Mouse (Mus musculus) liver, embryonic 13.5 days (tissue): ENCODE data around the gene Ica1. TPM values are rescaled to one million over a fixed set of nuclear protein-coding genes. Genes with fewer than 3 reads are reported as not detected.

Experiments used
- ATAC-seq: fragments of 200-750 bp; cut with Nextera tagmentation; 2 replicates; pipeline ENCODE4 v1.8.0; 2017; ENCODE audit warnings: low read depth, mild to moderate bottlenecking, moderate number of reproducible peaks, moderate library complexity
- DNase-seq: peaks from one replicate; pipeline ENCODE4 v3.0.0; 2022
- H3K27ac ChIP-seq: fragments of 300-500 bp; sonication (generic); 2 replicates; pipeline ENCODE4 v1.5.1; 2015; ENCODE audit warnings: moderate library complexity, mild to moderate bottlenecking, inconsistent platforms
- H3K27me3 ChIP-seq: fragments of 300-500 bp; sonication (generic); 2 replicates; pipeline ENCODE4 v1.6.1; 2015; ENCODE audit warnings: mild to moderate bottlenecking, inconsistent platforms
- H3K36me3 ChIP-seq: fragments of 300-500 bp; sonication (generic); 2 replicates; pipeline ENCODE4 v1.6.1; 2015; ENCODE audit warnings: mild to moderate bottlenecking, inconsistent platforms
- H3K4me1 ChIP-seq: fragments of 300-500 bp; sonication (generic); replicated peaks from 2 replicates; pipeline ENCODE4 v1.6.1; 2015; ENCODE audit warnings: inconsistent platforms
- H3K4me2 ChIP-seq: fragments of 300-500 bp; sonication (generic); 2 replicates; pipeline ENCODE4 v1.6.1; 2015; ENCODE audit warnings: inconsistent platforms, mild to moderate bottlenecking, moderate library complexity
- H3K4me3 ChIP-seq: fragments of 300-500 bp; sonication (generic); replicated peaks from 2 replicates; pipeline ENCODE4 v1.5.1; 2015; ENCODE audit warnings: mild to moderate bottlenecking, inconsistent platforms
- H3K9ac ChIP-seq: fragments of 300-500 bp; sonication (generic); 2 replicates; pipeline ENCODE4 v1.6.1; 2015; ENCODE audit warnings: mild to moderate bottlenecking, inconsistent platforms
- H3K9me3 ChIP-seq: fragments of 300-500 bp; sonication (generic); replicated peaks from 2 replicates; pipeline ENCODE4 v1.6.1; 2016; ENCODE audit warnings: inconsistent platforms
- WGBS: fragments of 180-500 bp; shearing (Covaris S2); methylation state at CpG from one replicate; pipeline ENCODE4 v1.1.7; 2015; ENCODE audit not compliant: insufficient replicate concordance; 5-methylcytosine and 5-hydroxymethylcytosine counted together
- polyA plus RNA-seq: library from polyadenylated mRNA; unstranded; fragments of >200 nt; fragmentation: Nextera tagmentation; extraction: Ambion mirVana; gene quantifications from 2 replicates; pipeline ENCODE4 v1.2.1, GENCODE M21; 2015

Gene Ica1
- polyA plus RNA-seq, 1 experiment from 2014 or later = 5.9 TPM

GRCm38 (mm10) chr6:8683379-8683778 is 94.9 kb downstream of the Ica1 start:
- Histone ChIP-seq H3K36me3 (no peaks in the 10 kb centered on the region), H3K4me2 (no peak overlapping the region), H3K4me3 (no peak overlapping the region), H3K27ac (no peak overlapping the region), H3K9me3 (no peaks in the 10 kb centered on the region), H3K27me3 (no peaks in the 10 kb centered on the region), H3K9ac (no peak overlapping the region), H3K4me1 (no peaks in the 10 kb centered on the region; the same call in 1 of the 2 replicates)
- DNase-seq (no peak), ATAC-seq (no peak)
- 80% methylated on average over 10 of the region's 10 CpGs for WGBS

- ATAC-seq (no peak), DNase-seq (no peak)
- H3K4me2 ChIP-seq = no peak overlapping the region
- no peak overlapping the region for H3K27ac ChIP-seq
- H3K4me3 ChIP-seq = no peak overlapping the region
- no peaks in the 10 kb centered on the region for H3K9me3 ChIP-seq
- H3K4me1 ChIP-seq = no peaks in the 10 kb centered on the region
- H3K9ac ChIP-seq = no peak overlapping the region
- WGBS = 66% methylated on average over 8 of the region's 8 CpGs
- no peaks in the 10 kb centered on the region for H3K27me3 ChIP-seq
- H3K36me3 ChIP-seq = no peaks in the 10 kb centered on the region
Measured at GRCm38 (mm10) chr6:8680931-8681330, 97.4 kb downstream of the Ica1 start.

DNA sequence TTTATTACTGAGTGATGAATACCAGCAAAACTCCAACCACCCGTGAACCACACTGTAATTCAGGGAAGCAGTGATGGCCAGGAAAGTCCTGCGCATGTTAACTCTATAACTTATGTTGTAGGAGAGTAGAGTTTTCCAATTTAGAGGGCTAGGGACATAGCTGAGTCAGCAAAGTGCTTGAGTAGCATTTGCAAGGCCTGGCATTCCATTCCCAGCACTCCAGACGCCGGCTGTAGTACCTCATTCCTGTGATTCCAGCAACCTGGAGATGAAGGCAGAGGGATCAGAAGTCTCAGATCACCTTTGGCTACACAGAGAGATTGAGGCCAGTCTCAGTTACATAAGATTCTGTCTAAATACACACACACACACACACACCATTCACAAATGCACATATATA is 105.3 kb downstream of the Ica1 start:
- no peak for ATAC-seq
- Histone ChIP-seq H3K36me3 (no peaks in the 10 kb centered on the region), H3K4me2 (no peak overlapping the region), H3K9ac (no peak overlapping the region), H3K27me3 (no peaks in the 10 kb centered on the region), H3K9me3 (no peaks in the 10 kb centered on the region), H3K27ac (no peak overlapping the region), H3K4me3 (no peak overlapping the region), H3K4me1 (no peaks in the 10 kb centered on the region)
- no peak for DNase-seq
- WGBS = 74% methylated on average over 4 of the region's 4 CpGs

DNA sequence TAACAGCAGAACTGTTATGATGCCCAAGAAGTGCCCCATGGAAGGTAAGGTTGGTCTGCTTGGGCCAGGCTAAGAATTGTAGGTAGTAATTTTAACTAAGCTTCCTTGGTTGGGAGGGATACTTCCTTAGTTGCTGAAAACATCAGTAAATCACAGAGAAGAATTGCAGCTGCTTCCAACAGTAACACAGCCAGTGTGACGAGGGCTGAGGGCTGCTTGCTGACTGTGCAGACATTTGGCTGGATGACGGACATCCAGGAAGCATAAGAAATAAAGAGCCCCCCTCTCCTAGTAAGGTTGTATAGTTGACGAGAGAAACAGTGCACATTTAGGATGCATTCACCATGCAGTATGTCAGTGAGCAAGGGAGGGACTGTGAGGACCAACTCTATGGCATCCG is 108.9 kb downstream of the Ica1 start:
- Histone ChIP-seq H3K4me2 (no peak overlapping the region), H3K4me3 (no peak overlapping the region), H3K4me1 (no peaks in the 10 kb centered on the region), H3K36me3 (no peaks in the 10 kb centered on the region), H3K9me3 (no peaks in the 10 kb centered on the region), H3K27ac (no peak overlapping the region), H3K27me3 (no peaks in the 10 kb centered on the region), H3K9ac (no peak overlapping the region)
- ATAC-seq (no peak), DNase-seq (no peak)
- WGBS = 69% methylated on average over 4 of the region's 4 CpGs

- no peaks in the 10 kb centered on the region for H3K9me3 ChIP-seq
- no peak overlapping the region for H3K9ac ChIP-seq
- WGBS = 72% methylated on average over 6 of the region's 6 CpGs
- no peaks in the 10 kb centered on the region for H3K4me1 ChIP-seq
- DNase-seq (no peak), ATAC-seq (no peak)
- no peak overlapping the region for H3K27ac ChIP-seq
- no peak overlapping the region for H3K4me3 ChIP-seq
- no peaks in the 10 kb centered on the region for H3K27me3 ChIP-seq
- H3K36me3 ChIP-seq = no peaks in the 10 kb centered on the region
- no peak overlapping the region for H3K4me2 ChIP-seq
Measured at GRCm38 (mm10) chr6:8668013-8668811, 110.1 kb downstream of the Ica1 start.

DNA sequence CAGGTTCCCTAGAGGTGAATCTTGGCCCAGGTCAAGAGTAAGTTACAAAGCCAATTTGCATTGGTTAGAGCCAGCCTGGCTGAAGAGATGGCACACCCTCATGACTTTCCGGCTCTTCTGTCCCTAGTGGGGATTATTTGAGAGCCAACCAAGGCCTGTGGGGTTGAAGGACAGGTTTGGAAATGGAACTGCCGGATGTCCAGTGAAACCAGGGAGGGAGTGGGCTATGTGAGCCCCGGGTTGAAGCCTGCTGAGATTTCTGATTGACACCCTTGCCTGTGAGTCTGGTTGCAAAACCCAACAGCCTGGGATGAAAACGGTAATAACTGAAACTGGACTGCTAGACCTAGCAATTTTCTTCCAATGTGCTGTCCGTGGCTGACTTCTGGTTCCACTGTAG is 112.5 kb downstream of the Ica1 start:
- WGBS = 69% methylated on average over 5 of the region's 5 CpGs
- Histone ChIP-seq H3K4me2 (no peak overlapping the region), H3K9ac (no peak overlapping the region), H3K36me3 (no peaks in the 10 kb centered on the region), H3K27me3 (no peaks in the 10 kb centered on the region), H3K4me3 (no peak overlapping the region), H3K4me1 (no peaks in the 10 kb centered on the region), H3K27ac (no peak overlapping the region), H3K9me3 (no peaks in the 10 kb centered on the region)
- DNase-seq (no peak), ATAC-seq (no peak)

DNA sequence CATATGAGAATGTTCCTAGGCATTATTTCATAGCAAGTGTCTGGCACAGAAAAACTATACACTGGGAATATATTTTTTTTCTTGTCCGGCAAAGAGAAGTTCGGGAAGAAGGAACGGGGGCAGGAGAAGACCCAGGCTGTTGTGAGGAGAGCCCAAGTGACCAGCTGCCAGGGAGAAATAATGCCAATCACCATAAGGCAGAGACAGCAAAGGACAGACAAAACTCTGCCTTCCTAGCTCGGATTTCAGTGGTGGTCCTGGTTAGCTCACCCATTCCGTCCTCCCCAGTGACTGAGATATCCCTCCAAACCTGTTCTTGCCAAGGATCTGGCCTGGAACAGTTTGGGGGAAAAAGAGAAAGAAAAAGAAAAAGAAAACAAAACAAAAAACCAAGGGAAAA is 113.3 kb downstream of the Ica1 start:
- H3K27me3 ChIP-seq = no peaks in the 10 kb centered on the region
- H3K4me2 ChIP-seq = no peak overlapping the region
- H3K4me1 ChIP-seq = no peaks in the 10 kb centered on the region
- H3K27ac ChIP-seq = no peak overlapping the region
- ATAC-seq (no peak), DNase-seq (no peak)
- H3K9me3 ChIP-seq = no peaks in the 10 kb centered on the region
- no peak overlapping the region for H3K4me3 ChIP-seq
- H3K9ac ChIP-seq = no peak overlapping the region
- no peaks in the 10 kb centered on the region for H3K36me3 ChIP-seq
- 77% methylated on average over 5 of the region's 5 CpGs for WGBS

DNA sequence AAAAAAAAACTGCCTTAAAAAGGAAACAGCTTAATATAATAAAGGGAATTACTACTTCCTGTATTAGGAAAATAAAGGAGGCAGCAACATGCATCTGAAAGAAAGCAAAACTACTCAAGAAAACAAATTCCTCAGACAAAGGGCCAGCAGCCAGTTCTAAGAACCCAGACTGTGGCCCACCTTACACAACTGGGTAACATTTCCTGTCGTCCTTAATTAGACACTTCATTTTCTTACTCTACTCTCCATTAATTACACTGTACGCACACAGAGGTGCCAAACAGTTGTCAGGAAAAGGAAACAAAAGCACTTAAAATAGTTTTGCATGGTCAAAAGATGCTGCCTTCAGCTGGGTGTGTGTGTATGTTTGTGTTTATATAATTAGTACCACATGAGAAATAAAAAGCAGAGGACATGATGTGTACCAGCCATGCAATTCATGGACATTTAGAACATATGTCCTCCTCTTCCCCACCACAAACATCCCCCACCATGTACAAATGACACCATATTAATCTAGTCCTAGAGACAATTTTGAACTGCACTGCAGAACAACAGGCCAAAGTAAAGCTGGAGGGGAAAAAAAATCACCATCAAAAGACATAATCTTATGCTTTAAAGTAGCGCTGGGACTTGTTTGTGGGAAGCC is 115.1 kb downstream of the Ica1 start:
- no peak for ATAC-seq
- Histone ChIP-seq H3K4me2 (no peak overlapping the region), H3K27ac (no peak overlapping the region), H3K9me3 (no peaks in the 10 kb centered on the region), H3K4me3 (no peak overlapping the region), H3K4me1 (no peaks in the 10 kb centered on the region), H3K27me3 (no peaks in the 10 kb centered on the region), H3K36me3 (no peaks in the 10 kb centered on the region), H3K9ac (no peak overlapping the region)
- 71% methylated on average over 3 of the region's 3 CpGs for WGBS
- DNase-seq = no peak

DNA sequence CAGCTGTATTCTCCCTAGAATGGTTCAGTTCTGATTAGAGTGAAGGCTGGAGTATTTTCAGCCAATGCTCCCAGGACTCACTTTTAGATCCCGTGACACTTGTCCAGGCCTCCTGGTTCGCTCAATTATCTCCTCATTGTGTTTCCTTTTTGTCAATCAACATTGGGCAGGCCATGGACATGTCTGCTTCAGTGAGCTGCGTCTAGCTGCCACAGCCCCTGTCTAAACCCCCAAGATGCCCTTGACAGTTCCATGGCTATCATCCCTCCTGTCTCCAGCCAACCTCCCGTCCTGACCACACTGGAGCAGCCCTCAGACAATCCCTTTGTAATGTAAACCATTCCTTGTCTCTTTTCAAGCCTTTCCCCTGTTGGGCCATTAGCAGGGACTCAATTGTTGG is 116.9 kb downstream of the Ica1 start:
- H3K9me3 ChIP-seq = no peaks in the 10 kb centered on the region
- H3K36me3 ChIP-seq = no peaks in the 10 kb centered on the region
- H3K4me3 ChIP-seq = no peak overlapping the region
- H3K27me3 ChIP-seq = no peaks in the 10 kb centered on the region
- no peak overlapping the region for H3K4me2 ChIP-seq
- DNase-seq (no peak), ATAC-seq (no peak)
- H3K27ac ChIP-seq = no peak overlapping the region
- no peaks in the 10 kb centered on the region for H3K4me1 ChIP-seq
- H3K9ac ChIP-seq = no peak overlapping the region
- 51% methylated on average over 4 of the region's 4 CpGs for WGBS

DNA sequence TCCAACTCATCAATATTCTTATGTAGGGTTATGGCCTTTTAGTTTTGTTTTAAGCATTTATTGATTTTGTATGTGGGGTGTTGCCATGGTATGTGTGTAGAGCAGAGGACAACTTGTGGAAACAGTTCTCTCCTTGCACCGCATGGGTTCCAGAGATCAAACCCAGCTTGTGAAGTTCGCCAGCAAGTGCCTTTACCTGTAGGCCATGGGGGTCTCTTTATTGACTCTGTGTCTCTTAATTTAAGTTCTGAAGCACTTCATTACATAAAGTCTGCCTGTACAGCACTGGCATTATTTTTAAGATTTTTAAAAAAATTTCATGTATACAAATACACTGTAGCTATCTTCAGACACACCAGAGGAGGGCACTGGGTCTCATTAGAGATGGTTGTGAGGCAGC is 118.2 kb downstream of the Ica1 start:
- Histone ChIP-seq H3K4me1 (no peaks in the 10 kb centered on the region), H3K27me3 (no peaks in the 10 kb centered on the region), H3K4me3 (no peak overlapping the region), H3K4me2 (no peak overlapping the region), H3K9ac (no peak overlapping the region), H3K36me3 (no peaks in the 10 kb centered on the region), H3K9me3 (no peaks in the 10 kb centered on the region), H3K27ac (no peak overlapping the region)
- no peak for DNase-seq
- WGBS = 77% methylated on average over 2 of the region's 2 CpGs
- ATAC-seq = no peak

- H3K27ac ChIP-seq = no peak overlapping the region
- no peak for DNase-seq
- H3K27me3 ChIP-seq = no peaks in the 10 kb centered on the region
- H3K4me2 ChIP-seq = no peak overlapping the region
- no peak overlapping the region for H3K9ac ChIP-seq
- H3K36me3 ChIP-seq = no peaks in the 10 kb centered on the region
- no peaks in the 10 kb centered on the region for H3K4me1 ChIP-seq
- H3K4me3 ChIP-seq = no peak overlapping the region
- ATAC-seq = no peak
- no peaks in the 10 kb centered on the region for H3K9me3 ChIP-seq
- 65% methylated on average over 13 of the region's 13 CpGs for WGBS
Measured at GRCm38 (mm10) chr6:8659194-8659959, 118.9 kb downstream of the Ica1 start.
